Mouse (Mus musculus) CD4-positive, CD25-positive, alpha-beta regulatory T cell, adult 9 weeks (primary cell): ENCODE measurements around the gene Fancd2os. TPM values are rescaled to one million over a fixed set of nuclear protein-coding genes. Genes with fewer than 3 reads are reported as not detected.

ENCODE experiments used
- polyA plus RNA-seq: library from polyadenylated mRNA; unstranded; fragments of 100-300 nt; shearing (Covaris generic); gene quantifications from one replicate; pipeline ENCODE4 v1.2.1, GENCODE M21; 2017

Gene Fancd2os
- polyA plus RNA-seq: not detected

DNA sequence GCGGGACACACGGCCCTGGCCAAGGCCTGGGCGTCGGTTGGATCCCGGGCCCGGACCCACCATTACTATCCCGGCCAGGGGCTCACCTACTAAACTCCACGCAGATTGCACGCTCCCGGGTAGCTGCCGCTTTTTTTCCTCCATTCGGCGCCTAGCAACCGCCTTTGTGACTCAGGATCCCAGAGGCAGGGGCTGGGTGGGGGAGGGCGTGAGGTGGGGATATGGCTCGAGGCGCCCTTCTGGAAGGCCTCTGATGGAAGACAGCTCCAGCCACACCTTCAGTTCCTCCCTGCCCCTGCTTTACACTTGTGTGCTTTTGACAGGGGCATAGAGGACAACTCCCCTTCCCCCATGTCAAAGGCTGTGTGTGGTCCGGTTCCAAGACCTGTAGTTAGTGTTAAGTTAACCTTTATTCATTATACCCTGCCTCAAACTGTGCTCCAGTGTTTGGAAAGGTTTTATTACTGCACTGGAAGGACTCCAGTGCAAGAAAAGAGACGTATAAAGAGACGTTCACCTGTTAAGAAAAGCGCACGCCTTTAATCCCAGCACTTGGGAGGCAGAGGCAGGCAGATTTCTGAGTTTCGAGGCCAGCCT lies at the start of gene Fancd2os:
Gene Fancd2os (minus strand): TSS at position 173 of the 597 bp plus-strand sequence.

DNA sequence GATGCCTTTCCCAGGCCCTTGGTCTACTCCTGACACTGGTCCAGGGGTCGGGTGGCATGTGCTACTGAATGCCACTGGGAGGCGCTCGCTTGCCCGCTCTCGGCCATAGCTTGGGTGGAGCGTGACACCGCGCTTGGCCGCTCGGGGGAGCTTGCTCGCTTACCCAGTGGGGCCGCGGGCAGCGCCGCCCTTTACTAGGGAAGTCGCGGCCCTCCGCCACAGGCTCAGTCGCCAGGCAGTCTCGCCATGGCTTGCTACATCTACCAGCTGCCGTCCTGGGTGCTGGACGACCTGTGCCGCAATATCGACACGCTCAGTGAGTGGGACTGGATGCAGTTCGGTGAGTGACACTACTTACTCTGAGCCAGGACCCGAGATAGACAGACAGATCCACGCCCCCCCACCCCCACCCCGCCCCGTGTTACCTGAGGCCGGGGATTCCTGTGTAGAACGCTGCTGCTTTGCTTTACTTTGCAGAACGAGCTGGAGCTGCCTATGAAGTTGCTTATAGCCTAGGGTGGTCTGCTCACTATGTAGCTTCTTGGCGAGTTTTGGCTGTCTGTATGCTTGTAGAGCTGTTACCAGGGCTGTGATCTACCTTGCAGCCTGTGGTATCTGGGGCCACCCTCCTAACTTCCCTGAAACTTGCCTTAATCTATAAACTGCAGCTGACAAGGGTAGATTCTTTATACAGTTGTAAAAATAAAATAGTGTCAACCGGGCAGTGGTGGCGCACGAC lies 38.0 kb upstream of the Fancd2os start, which contains the start of gene Irak2:
Gene Irak2 (plus strand): TSS at position 166 of the 739 bp plus-strand sequence.

DNA sequence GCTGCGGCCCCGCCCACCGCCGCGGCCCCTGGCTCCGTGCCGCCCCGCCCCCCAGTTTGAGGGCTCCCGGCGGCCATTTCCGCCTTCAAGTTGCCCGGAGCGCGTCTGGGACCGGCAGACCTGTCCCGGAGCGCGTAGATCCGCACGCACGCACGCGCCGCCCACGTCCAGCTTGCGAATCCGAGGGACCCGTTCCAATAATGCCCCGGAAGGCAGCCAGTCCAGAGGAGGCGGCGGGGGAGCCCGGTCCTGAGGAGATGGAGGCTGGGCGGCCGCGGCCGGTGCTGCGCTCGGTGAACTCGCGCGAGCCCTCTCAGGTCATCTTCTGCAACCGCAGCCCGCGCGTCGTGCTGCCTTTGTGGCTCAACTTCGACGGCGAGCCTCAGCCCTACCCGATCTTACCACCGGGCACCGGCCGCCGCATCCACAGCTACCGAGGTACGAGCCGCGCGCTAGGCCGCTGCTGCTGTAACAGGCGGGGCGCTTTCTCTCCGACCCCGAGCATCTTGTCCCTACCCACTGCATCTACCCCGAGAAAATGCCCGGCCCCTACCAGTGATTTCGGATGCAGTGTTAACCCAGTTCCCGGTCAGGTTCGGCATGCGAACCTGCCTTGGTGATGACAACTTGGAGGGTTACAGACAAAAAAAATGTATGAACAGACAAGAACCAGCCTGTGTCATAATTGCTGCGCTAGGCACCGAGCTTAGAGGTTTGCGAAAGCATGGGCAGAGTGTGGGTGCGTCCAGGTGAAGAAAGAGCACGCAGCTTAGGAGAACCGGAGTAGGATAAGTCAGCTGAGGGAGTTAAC lies 23.6 kb upstream of the Fancd2os start, which contains the start of gene Vhl:
Gene Vhl (plus strand): TSS at position 19 of the 811 bp plus-strand sequence.

DNA sequence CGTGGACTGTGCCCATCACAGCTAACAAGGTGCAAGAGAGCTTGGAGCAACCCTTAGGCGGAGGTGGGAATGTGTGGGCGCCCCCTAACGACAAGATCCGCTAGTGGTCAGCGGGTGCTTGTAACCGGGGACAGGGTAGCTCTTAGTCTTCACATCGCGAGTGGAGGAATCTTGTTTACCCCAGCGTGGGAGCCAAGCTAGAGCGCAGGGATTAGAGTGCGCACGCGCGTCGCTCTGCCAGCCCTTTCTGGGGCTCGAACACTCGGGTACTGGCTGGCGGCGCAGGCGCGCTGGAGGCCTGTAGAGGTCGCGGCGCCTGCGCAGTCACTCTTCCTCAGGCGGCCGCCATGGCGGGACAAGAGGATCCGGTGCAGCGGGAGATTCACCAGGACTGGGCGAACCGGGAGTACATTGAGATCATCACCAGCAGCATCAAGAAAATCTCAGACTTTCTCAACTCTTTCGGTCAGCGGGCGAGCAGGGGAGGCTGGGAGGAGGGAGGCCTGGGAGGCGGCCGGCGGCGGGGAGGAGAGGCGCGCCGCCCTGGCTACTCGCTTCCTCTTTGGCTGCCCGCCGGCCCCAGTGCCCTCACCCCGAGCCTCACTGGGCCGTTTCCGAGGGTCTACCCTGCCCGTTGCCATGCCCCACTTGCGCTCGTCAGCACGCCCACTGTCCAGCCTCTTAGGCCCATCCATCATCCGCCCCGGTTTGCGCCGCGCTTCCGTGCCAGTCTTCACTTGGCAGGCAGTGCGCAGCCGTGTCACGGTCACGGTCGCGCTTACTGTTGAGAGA lies 4.1 kb upstream of the Fancd2os start, which contains the start of gene Brk1:
Gene Brk1 (plus strand): TSS at position 341 of the 792 bp plus-strand sequence.

Other genes starting within 250 kb of the Fancd2os start
- gene Tada3, start 222.8 kb downstream of the Fancd2os start, polyA plus RNA-seq: 66.9 TPM
- gene Arpc4, start 222.6 kb downstream of the Fancd2os start, polyA plus RNA-seq: 593 TPM
- gene Ttll3, start 211.5 kb downstream of the Fancd2os start, polyA plus RNA-seq: 16.9 TPM
- 19.9 TPM for gene Rpusd3, start 181.4 kb downstream of the Fancd2os start, polyA plus RNA-seq
- gene Cidec, start 165.0 kb downstream of the Fancd2os start, polyA plus RNA-seq: not detected
- gene Jagn1, start 158.1 kb downstream of the Fancd2os start, polyA plus RNA-seq: 71.0 TPM
- gene Il17re, start 142.2 kb downstream of the Fancd2os start, polyA plus RNA-seq: 0.25 TPM
- gene Il17rc, start 129.3 kb downstream of the Fancd2os start, polyA plus RNA-seq: 0.65 TPM
- 12.5 TPM for gene Creld1, start 117.4 kb downstream of the Fancd2os start, polyA plus RNA-seq
- gene Prrt3, start 98.8 kb downstream of the Fancd2os start, polyA plus RNA-seq: 0.25 TPM
- gene Emc3, start 69.1 kb downstream of the Fancd2os start, polyA plus RNA-seq: 115 TPM
- 1.9 TPM for gene Fancd2, start 69.0 kb downstream of the Fancd2os start, polyA plus RNA-seq
- 290 TPM for gene Brk1, start 4.1 kb upstream of the Fancd2os start, polyA plus RNA-seq
- 23.3 TPM for gene Vhl, start 23.2 kb upstream of the Fancd2os start, polyA plus RNA-seq
- gene Irak2, start 37.8 kb upstream of the Fancd2os start, polyA plus RNA-seq: 57.2 TPM
- gene Tatdn2, start 96.3 kb upstream of the Fancd2os start, polyA plus RNA-seq: 0.83 TPM
- 2.3 TPM for gene Ghrl, start 119.2 kb upstream of the Fancd2os start, polyA plus RNA-seq
- gene Sec13, start 140.0 kb upstream of the Fancd2os start, polyA plus RNA-seq: 194 TPM